Mouse (Mus musculus) forebrain, embryonic 15.5 days (tissue): ENCODE results near the gene Sirt6. TPM values are rescaled to one million over a fixed set of nuclear protein-coding genes. Genes with fewer than 3 reads are reported as not detected.
A peak's percentile ranks its signal among the peaks of the same experiment; 100 is the strongest.
"Not testable (repeated sequence)": the region's sequence is repeated elsewhere in the genome, so short reads cannot be mapped to it uniquely, and the experiment has no call there.

Experiments used
- ATAC-seq: fragments of 200-750 bp; cut with Nextera tagmentation; replicated peaks from 2 replicates; pipeline ENCODE4 v1.8.0; 2017; ENCODE audit warnings: mild to moderate bottlenecking, moderate TSS enrichment, moderate library complexity
- H3K27ac ChIP-seq: fragments of 300-500 bp; sonication (generic); replicated peaks from 2 replicates; pipeline ENCODE4 v1.5.1; 2015; ENCODE audit warnings: mild to moderate bottlenecking, inconsistent platforms
- H3K27me3 ChIP-seq: fragments of 300-500 bp; sonication (generic); 2 replicates; pipeline ENCODE4 v1.6.1; 2015; ENCODE audit warnings: inconsistent platforms
- H3K36me3 ChIP-seq: fragments of 300-500 bp; sonication (generic); 2 replicates; pipeline ENCODE4 v1.6.1; 2015; ENCODE audit warnings: mild to moderate bottlenecking, inconsistent platforms
- H3K4me1 ChIP-seq: fragments of 300-500 bp; sonication (generic); 2 replicates; pipeline ENCODE4 v1.6.1; 2015; ENCODE audit warnings: inconsistent platforms
- H3K4me2 ChIP-seq: fragments of 300-500 bp; sonication (generic); replicated peaks from 2 replicates; pipeline ENCODE4 v1.6.1; 2015; ENCODE audit warnings: mild to moderate bottlenecking, inconsistent platforms
- H3K4me3 ChIP-seq: fragments of 300-500 bp; sonication (generic); 2 replicates; pipeline ENCODE4 v1.5.1; 2015; ENCODE audit warnings: mild to moderate bottlenecking, inconsistent platforms
- H3K9ac ChIP-seq: fragments of 300-500 bp; sonication (generic); replicated peaks from 2 replicates; pipeline ENCODE4 v1.6.1; 2015; ENCODE audit warnings: mild to moderate bottlenecking, inconsistent platforms
- H3K9me3 ChIP-seq: fragments of 300-500 bp; sonication (generic); 2 replicates; pipeline ENCODE4 v1.6.1; 2016; ENCODE audit warnings: inconsistent platforms
- whole genome bisulfite sequencing: fragments of 180-500 bp; shearing (Covaris S2); methylation state at CpG from one replicate; pipeline ENCODE4 v1.1.7; 2015; ENCODE audit warnings: mixed read lengths; 5-methylcytosine and 5-hydroxymethylcytosine counted together
- polyA plus RNA-seq: library from polyadenylated mRNA; unstranded; fragments of >200 nt; fragmentation: Nextera tagmentation; extraction: Ambion mirVana; gene quantifications from 2 replicates; pipeline ENCODE4 v1.2.1, GENCODE M21; 2015

The Sirt6 gene
- polyA plus RNA-seq, 1 experiment from 2014 or later: 56.5 TPM

- H3K36me3 ChIP-seq: no peaks in the 10 kb centered on the region
- no peaks in the 10 kb centered on the region for H3K9me3 ChIP-seq
- peak overlapping the region; percentile 78; the same call in 1 of the 2 replicates for H3K9ac ChIP-seq
- H3K27ac ChIP-seq: 0 out of 2 replicates have a peak overlapping the region, but pooled peaks have one; percentile 92
- H3K4me2 ChIP-seq: peak overlapping the region; percentile 72
- H3K4me3 ChIP-seq: peak overlapping the region; percentile 54
- ATAC-seq: no peak
- H3K27me3 ChIP-seq: no peaks in the 10 kb centered on the region
- H3K4me1 ChIP-seq: peaks cover 21% of the 10 kb centered on the region
- 78% methylated on average over 8 of the region's 8 CpGs for WGBS
Observed at GRCm38 (mm10) chr10:81641978-81642647, 14.5 kb upstream of the Sirt6 start.

- no peak overlapping the region for H3K27ac ChIP-seq
- ATAC-seq: no peak
- H3K9me3 ChIP-seq: no peaks in the 10 kb centered on the region
- H3K36me3 ChIP-seq: no peaks in the 10 kb centered on the region
- H3K27me3 ChIP-seq: no peaks in the 10 kb centered on the region
- peaks cover 21% of the 10 kb centered on the region for H3K4me1 ChIP-seq
- 0 out of 2 replicates have a peak overlapping the region, but pooled peaks have one; percentile 78 for H3K9ac ChIP-seq
- no peak overlapping the region for H3K4me3 ChIP-seq
- no peak overlapping the region for H3K4me2 ChIP-seq
- WGBS: 91% methylated on average over 2 of the region's 2 CpGs
Observed at GRCm38 (mm10) chr10:81641566-81641965, 14.0 kb upstream of the Sirt6 start.

DNA sequence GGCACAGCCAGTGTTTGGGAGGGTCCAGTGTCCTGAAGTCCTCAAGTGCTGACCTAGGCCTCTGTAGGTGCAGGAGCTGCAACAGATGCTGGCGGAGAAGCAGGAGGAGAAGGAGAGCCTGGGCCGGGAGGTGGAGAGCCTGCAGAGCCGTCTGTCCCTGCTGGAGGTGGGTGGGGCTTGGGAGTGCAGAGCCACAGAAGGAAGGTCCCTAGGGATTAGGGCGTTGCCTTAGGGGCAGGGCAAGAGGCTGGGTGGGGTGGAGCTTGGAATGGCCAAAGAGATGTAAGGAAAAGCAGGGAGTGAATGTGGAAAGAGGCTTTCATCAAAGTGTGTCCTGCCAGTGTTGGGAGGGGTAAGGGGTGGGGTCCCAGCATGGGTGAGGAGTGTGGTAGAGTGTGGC lies 13.2 kb upstream of the Sirt6 start:
- H3K4me1 ChIP-seq: peaks cover 21% of the 10 kb centered on the region
- not testable (repeated sequence) for H3K36me3 ChIP-seq, H3K9me3 ChIP-seq, ATAC-seq, H3K9ac ChIP-seq, H3K27me3 ChIP-seq, H3K27ac ChIP-seq, H3K4me2 ChIP-seq, H3K4me3 ChIP-seq
- WGBS: 33% methylated on average over 4 of the region's 4 CpGs

DNA sequence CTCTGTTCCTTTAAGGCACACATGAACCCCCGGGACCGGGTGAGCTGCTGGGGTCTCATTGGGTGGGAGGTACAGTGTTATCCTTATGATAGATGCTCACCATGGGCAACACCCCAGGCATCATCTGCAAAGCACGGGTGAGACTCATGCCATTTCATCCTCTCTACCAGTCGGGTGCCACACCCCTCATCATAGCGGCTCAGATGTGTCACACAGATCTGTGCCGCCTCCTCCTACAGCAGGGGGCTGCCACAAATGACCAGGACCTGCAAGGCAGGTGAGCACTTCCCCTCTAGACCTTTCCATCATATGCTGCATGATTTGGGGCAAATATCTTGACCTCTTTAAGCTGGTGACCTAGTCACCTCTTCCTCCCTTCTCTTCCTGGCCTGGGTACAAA lies 10.5 kb upstream of the Sirt6 start:
- Histone ChIP-seq H3K4me1 (peaks cover 31% of the 10 kb centered on the region), H3K27ac (no peak overlapping the region), H3K4me3 (no peak overlapping the region), H3K9ac (no peak overlapping the region), H3K36me3 (no peaks in the 10 kb centered on the region), H3K27me3 (no peaks in the 10 kb centered on the region), H3K9me3 (no peaks in the 10 kb centered on the region), H3K4me2 (no peak overlapping the region)
- whole genome bisulfite sequencing: 80% methylated on average over 6 of the region's 6 CpGs
- ATAC-seq: no peak

GRCm38 (mm10) chr10:81636338-81636737 lies 8.7 kb upstream of the Sirt6 start:
- H3K4me2 ChIP-seq: no peak overlapping the region
- no peak overlapping the region for H3K27ac ChIP-seq
- H3K4me3 ChIP-seq: no peak overlapping the region
- ATAC-seq: no peak
- 22% methylated on average over 8 of the region's 8 CpGs for WGBS
- no peak overlapping the region for H3K9ac ChIP-seq
- no peaks in the 10 kb centered on the region for H3K9me3 ChIP-seq
- peaks cover 16% of the 10 kb centered on the region for H3K4me1 ChIP-seq
- no peaks in the 10 kb centered on the region; the same call in 1 of the 2 replicates for H3K27me3 ChIP-seq
- no peaks in the 10 kb centered on the region for H3K36me3 ChIP-seq

DNA sequence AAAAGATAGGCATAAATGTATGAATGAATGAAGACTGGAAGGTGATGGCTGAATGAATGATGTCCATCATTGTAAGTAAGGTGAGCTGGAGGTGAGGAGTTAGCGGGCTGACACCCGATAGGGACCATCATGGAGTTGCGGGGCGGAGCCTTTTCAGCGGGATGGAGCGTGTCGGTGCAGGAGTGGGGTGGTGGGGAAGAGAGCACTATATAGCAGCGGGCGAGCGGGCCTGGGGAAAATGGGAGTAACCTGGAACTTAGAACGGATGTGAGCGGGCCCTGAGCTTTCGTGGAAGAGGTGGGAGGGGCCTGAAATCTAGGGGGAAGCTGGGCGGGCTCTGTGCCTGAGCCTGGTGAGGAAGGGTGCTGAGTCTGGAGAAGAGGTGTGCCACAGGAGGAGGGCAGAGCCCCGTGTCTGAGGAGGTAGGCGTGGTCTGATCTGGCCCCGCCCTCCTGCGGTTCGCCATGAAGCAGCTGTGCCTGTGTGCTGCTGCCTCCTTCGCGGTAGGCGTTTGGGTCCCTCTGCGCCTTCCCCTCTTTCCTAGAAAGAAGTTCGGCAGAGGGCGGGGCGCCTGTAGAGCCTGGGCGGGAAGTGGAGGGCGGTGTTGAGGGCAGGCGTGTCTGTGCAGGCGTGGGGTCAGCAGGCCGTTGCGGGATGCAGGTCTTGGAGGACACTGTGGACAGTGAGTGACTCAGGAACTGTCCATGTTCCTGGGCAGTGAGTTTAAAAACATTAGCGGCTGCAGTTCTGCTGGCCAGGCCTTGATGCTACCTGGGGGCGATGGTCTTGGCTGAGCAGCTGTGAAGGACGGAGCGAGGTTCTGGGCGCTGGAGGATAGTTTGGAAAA lies 5.9 kb upstream of the Sirt6 start:
- Histone ChIP-seq H3K9ac (peak overlapping the region; percentile 57), H3K27me3 (no peaks in the 10 kb centered on the region; the same call in 1 of the 2 replicates), H3K9me3 (no peaks in the 10 kb centered on the region), H3K4me3 (peak overlapping the region; percentile 43), H3K4me2 (peak overlapping the region; percentile 70), H3K4me1 (peaks cover 13% of the 10 kb centered on the region), H3K36me3 (no peaks in the 10 kb centered on the region), H3K27ac (no peak overlapping the region)
- ATAC-seq: peak; percentile 86
- WGBS: 4% methylated on average over 37 of the region's 37 CpGs

- Histone ChIP-seq H3K4me2 (peak within 1 kb of the TSS; percentile 65), H3K27me3 (no peaks in the 10 kb centered on the region; the same call in 1 of the 2 replicates), H3K9ac (peak within 1 kb of the TSS; percentile 65), H3K9me3 (no peaks in the 10 kb centered on the region), H3K4me1 (peaks cover 26% of the 10 kb centered on the region), H3K36me3 (peaks cover 16% of the 10 kb centered on the region), H3K4me3 (peak within 1 kb of the TSS; percentile 63), H3K27ac (peak within 1 kb of the TSS; percentile 89)
- 88% methylated on average over 16 of the region's 16 CpGs for WGBS
- no peak for ATAC-seq
Observed at GRCm38 (mm10) chr10:81628390-81628789, 793 bp upstream of the Sirt6 start, which contains the start of gene Ankrd24. Gene Ankrd24 (plus strand): TSS chr10:81628540.

GRCm38 (mm10) chr10:81627836-81628220 lies 231 bp upstream of the Sirt6 start:
- ATAC-seq: peak; percentile 47
- no peaks in the 10 kb centered on the region for H3K9me3 ChIP-seq
- H3K36me3 ChIP-seq: peaks cover 20% of the 10 kb centered on the region
- peak overlapping the region; percentile 63 for H3K4me3 ChIP-seq
- 62% methylated on average over 7 of the region's 7 CpGs for WGBS
- peak overlapping the region; percentile 89 for H3K27ac ChIP-seq
- H3K27me3 ChIP-seq: no peaks in the 10 kb centered on the region; the same call in 1 of the 2 replicates
- peak overlapping the region; percentile 65 for H3K4me2 ChIP-seq
- peaks cover 21% of the 10 kb centered on the region for H3K4me1 ChIP-seq
- H3K9ac ChIP-seq: peak overlapping the region; percentile 65

DNA sequence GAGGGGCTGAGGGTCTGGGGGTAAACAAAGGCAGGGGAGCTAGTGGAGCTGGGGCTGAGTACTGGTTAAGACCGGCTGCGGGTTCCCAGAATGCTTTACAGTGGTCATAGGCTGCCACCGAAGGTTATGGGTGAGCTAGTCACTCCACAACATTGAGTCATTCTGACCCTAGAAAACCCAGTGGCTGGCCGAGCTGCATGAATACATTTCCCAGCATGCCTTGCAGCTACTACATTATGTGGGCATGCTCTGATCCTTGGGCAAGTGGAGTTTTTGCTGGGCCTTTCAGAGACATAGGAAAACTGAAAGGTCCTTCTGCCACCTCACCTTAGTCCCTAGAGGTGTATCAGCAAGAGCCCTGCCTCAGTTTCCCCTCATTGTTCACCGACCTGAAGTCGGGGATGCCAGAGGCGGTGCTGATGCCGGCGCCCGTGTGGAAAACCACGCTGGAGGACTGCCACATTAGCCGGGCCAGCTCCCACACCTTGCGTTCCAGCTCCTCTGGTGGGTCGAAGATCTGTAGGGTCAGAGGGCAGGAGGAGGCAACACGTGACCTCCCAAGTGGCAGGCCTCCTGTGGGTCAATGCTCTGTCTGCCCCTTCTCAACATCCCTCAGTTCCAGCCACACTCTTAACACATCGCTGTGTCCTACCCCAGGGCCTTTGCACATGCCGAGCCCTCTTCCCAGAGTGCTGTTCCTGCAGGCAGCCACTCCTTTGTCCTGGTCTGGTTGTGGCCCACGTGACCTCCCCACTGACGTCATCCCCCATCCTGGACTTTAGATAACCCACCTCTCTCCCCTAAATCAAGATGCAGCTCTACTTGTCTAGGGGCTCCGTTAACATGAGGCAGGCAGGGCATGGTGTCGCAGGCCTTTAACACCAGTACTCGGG lies 1.2 kb downstream of the Sirt6 start:
- Histone ChIP-seq H3K27me3 (no peaks in the 10 kb centered on the region; the same call in 1 of the 2 replicates), H3K4me2 (peak overlapping the region; percentile 65), H3K36me3 (peaks cover 31% of the 10 kb centered on the region), H3K4me1 (peaks cover 21% of the 10 kb centered on the region), H3K4me3 (peak overlapping the region; percentile 63), H3K9me3 (no peaks in the 10 kb centered on the region), H3K9ac (peak overlapping the region; percentile 65), H3K27ac (peak overlapping the region; percentile 89)
- WGBS: 89% methylated on average over 22 of the region's 22 CpGs
- no peak for ATAC-seq

- H3K4me2 ChIP-seq: no peak overlapping the region
- peaks cover 20% of the 10 kb centered on the region for H3K4me1 ChIP-seq
- H3K27me3 ChIP-seq: no peaks in the 10 kb centered on the region
- no peak overlapping the region for H3K9ac ChIP-seq
- no peak overlapping the region for H3K4me3 ChIP-seq
- H3K27ac ChIP-seq: no peak overlapping the region
- peaks cover 35% of the 10 kb centered on the region for H3K36me3 ChIP-seq
- WGBS: 60% methylated on average over 8 of the region's 8 CpGs
- H3K9me3 ChIP-seq: no peaks in the 10 kb centered on the region
- ATAC-seq: no peak
Observed at GRCm38 (mm10) chr10:81623441-81623840, 4.2 kb downstream of the Sirt6 start.

GRCm38 (mm10) chr10:81620786-81621185 lies 6.8 kb downstream of the Sirt6 start:
- H3K27ac ChIP-seq: no peak overlapping the region
- no peaks in the 10 kb centered on the region for H3K4me1 ChIP-seq
- no peaks in the 10 kb centered on the region for H3K9me3 ChIP-seq
- ATAC-seq: no peak
- no peak overlapping the region for H3K4me3 ChIP-seq
- H3K36me3 ChIP-seq: peaks cover 35% of the 10 kb centered on the region
- WGBS: 66% methylated on average over 9 of the region's 9 CpGs
- no peak overlapping the region for H3K4me2 ChIP-seq
- H3K9ac ChIP-seq: no peak overlapping the region
- no peaks in the 10 kb centered on the region for H3K27me3 ChIP-seq
